Mouse (Mus musculus) Muller cell, postnatal 12 days (primary cell): ENCODE results near the gene Paqr8.
"Not testable (repeated sequence)": the region's sequence is repeated elsewhere in the genome, so short reads cannot be mapped to it uniquely, and the experiment has no call there.

Experiments used
- DNase-seq: peaks from one replicate; pipeline ENCODE4 v3.0.0-alpha.2; 2015; ENCODE audit errors: inconsistent ontology term

Paqr8 gene

GRCm38 (mm10) chr1:20912115-20912514, 21.7 kb downstream of the Paqr8 start:
- peak; percentile 9 for DNase-seq

GRCm38 (mm10) chr1:20912527-20913171, 22.2 kb downstream of the Paqr8 start:
- no peak for DNase-seq

GRCm38 (mm10) chr1:20914769-20915168, 24.4 kb downstream of the Paqr8 start:
- DNase-seq, result no peak

GRCm38 (mm10) chr1:20915608-20916007, 25.2 kb downstream of the Paqr8 start:
- no peak for DNase-seq

- DNase-seq, result no peak
Measured at GRCm38 (mm10) chr1:20917496-20918050, 27.2 kb downstream of the Paqr8 start.

- DNase-seq, result no peak
Measured at GRCm38 (mm10) chr1:20919728-20920127, 29.3 kb downstream of the Paqr8 start.

GRCm38 (mm10) chr1:20921081-20921528, 30.7 kb downstream of the Paqr8 start:
- DNase-seq, result no peak

GRCm38 (mm10) chr1:20922612-20923399, 32.4 kb downstream of the Paqr8 start:
- peak; percentile 60 for DNase-seq

GRCm38 (mm10) chr1:20925324-20925723, 34.9 kb downstream of the Paqr8 start:
- not testable (repeated sequence) for DNase-seq

GRCm38 (mm10) chr1:20925926-20926325, 35.5 kb downstream of the Paqr8 start:
- DNase-seq, result no peak

GRCm38 (mm10) chr1:20926376-20926775, 36.0 kb downstream of the Paqr8 start:
- DNase-seq, result no peak

- DNase-seq, result no peak
Measured at GRCm38 (mm10) chr1:20928487-20928886, 38.1 kb downstream of the Paqr8 start.

GRCm38 (mm10) chr1:20933457-20933856, 43.1 kb downstream of the Paqr8 start:
- DNase-seq, result peak; percentile 24

GRCm38 (mm10) chr1:20935106-20935505, 44.7 kb downstream of the Paqr8 start:
- DNase-seq, result no peak

- DNase-seq, result peak; percentile 36
Measured at GRCm38 (mm10) chr1:20939046-20939445, 48.6 kb downstream of the Paqr8 start.

- no peak for DNase-seq
Measured at GRCm38 (mm10) chr1:20940151-20940550, 49.7 kb downstream of the Paqr8 start.

GRCm38 (mm10) chr1:20941322-20941721, 50.9 kb downstream of the Paqr8 start:
- no peak for DNase-seq

- no peak for DNase-seq
Measured at GRCm38 (mm10) chr1:20941857-20942256, 51.5 kb downstream of the Paqr8 start.

GRCm38 (mm10) chr1:20943016-20943415, 52.6 kb downstream of the Paqr8 start:
- no peak for DNase-seq

GRCm38 (mm10) chr1:20951300-20951763, 60.9 kb downstream of the Paqr8 start, which contains the start of gene Efhc1:
Gene Efhc1 (plus strand): TSS chr1:20951626.
- DNase-seq, result peak; percentile 98

GRCm38 (mm10) chr1:20951799-20952198, 61.4 kb downstream of the Paqr8 start:
- DNase-seq, result no peak

- no peak for DNase-seq
Measured at GRCm38 (mm10) chr1:20954876-20955275, 64.5 kb downstream of the Paqr8 start.

GRCm38 (mm10) chr1:20969642-20970041, 79.2 kb downstream of the Paqr8 start:
- DNase-seq, result no peak
